Mouse (Mus musculus): ENCODE data around the gene Gpr83.
"Not testable (repeated sequence)": the region's sequence is repeated elsewhere in the genome, so short reads cannot be mapped to it uniquely, and the experiment has no call there.

Gene Gpr83

GRCm38 (mm10) chr9:14870802-14871201 is 10.8 kb downstream of the Gpr83 start:
- no peak for DNase-seq

DNA sequence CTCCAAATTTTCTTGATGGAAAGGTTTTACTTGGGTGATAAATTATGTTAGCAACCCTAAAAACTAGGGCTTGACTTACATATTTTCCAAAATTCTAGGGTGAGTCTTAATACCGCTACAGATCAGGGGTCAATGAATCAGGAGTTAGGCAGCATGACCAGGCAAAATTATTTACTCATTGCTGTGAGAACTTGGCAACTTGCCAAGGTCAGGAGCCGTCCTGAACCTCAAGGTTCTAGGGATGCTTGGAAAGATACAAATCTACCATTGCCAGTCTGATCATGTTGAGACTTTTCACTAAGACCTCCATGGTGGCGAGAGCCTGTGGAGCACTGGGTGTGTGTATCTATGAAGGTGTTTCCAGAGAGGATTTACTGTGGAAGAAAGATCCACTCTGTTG is 11.5 kb downstream of the Gpr83 start:
- DNase-seq = no peak

- no peak for DNase-seq
These were observed 12.3 kb downstream of the Gpr83 start for GRCm38 (mm10) chr9:14872181-14872930.

GRCm38 (mm10) chr9:14875743-14876507 is 15.9 kb downstream of the Gpr83 start:
- DNase-seq = no peak

GRCm38 (mm10) chr9:14876566-14876965 is 16.6 kb downstream of the Gpr83 start:
- not testable (repeated sequence) for DNase-seq

GRCm38 (mm10) chr9:14884641-14885040 is 24.6 kb downstream of the Gpr83 start:
- no peak for DNase-seq

- DNase-seq = no peak
These were observed 25.1 kb downstream of the Gpr83 start for GRCm38 (mm10) chr9:14885151-14885550.

DNA sequence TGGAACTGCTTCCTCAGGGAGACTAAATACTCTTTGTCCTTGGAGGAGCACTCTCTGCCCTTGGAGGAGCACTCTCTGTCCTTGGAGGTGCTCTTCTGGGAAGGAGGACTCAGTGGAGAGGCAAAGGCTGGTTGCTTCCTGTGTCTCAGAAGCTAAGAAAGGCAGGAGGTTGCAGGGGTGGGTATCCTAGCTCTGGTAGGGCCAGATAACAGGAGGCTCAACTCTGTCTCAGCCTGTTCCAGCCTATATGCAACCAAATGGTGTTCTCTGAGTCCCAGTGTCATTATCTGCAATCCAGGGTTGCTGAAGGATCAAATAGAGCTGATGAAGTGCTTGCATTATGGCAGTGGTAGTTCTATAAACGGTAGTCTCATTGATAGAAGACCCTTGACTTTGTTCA is 25.9 kb downstream of the Gpr83 start:
- no peak for DNase-seq

DNA sequence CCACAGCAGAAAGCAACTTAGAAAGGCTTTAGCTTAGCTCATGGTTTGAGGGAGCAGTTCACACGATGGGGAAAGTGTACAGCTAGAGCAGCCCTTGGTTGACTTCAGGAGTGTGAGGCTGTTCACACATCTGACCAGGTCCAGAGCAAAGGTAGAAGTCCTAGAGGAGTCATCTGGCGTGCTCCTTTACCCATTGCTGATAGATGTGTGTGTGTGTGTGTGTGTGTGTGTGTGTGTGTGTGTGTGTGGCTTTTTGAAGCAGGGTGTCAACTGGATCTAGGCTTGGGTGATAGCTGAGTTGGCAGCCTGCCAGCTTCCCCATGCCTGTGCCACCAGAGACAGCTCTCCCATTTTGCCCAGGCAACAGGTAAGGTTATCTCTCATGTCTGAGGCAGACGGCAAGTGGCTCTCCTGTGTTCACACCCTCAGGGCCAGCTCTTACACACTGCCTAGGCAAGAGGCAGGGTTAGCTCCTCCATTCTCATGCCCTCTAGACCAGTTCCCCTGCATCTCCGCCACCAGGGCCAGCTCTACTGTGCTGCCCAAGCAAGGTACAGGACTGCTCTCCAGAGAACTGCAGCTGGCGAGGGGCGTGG is 27.9 kb downstream of the Gpr83 start:
- no peak for DNase-seq

DNA sequence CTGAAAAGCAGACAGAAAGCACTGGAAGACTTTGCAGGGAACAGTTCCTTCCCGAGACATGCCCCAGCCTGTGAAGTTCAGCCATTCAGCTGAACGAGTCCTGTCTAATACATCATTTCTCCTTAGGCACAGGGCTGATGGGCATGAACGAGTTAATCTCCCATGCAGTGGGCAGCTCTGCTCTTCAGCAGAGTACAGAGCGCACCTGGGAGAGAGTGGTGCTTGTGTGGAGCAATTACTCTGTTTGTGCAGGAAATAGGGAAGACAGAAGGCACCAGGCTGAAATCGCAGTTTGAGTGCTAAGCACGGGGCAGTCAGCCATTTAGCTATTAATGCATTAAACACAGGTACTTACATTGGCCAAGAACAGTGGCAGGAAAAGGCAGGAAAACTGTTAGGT is 28.7 kb downstream of the Gpr83 start:
- DNase-seq = no peak

GRCm38 (mm10) chr9:14890699-14891098 is 30.7 kb downstream of the Gpr83 start:
- DNase-seq = no peak

- DNase-seq = no peak
These were observed 31.9 kb downstream of the Gpr83 start for GRCm38 (mm10) chr9:14891891-14892290.

GRCm38 (mm10) chr9:14893388-14893787 is 33.4 kb downstream of the Gpr83 start:
- no peak for DNase-seq

DNA sequence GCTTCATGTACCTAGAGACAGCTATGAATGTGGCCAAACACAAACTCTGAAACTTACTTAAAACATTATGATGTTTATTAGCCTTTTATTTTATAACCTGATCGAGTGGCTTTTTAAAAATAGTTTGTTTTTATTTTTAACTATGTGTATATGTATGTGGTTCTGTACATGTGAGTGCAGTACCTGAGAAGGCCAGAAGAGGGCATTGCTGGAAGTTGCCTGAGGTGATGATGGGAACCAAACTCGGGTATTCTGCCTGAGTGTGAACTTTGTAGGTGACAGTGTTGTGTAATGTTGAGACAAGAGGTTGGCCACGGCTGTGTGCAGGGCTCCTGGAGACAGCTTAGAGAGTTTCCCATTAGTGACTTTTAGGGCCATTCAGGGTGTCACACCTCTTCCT is 34.6 kb downstream of the Gpr83 start:
- no peak for DNase-seq

- peak; percentile 26 for DNase-seq
These were observed 35.3 kb downstream of the Gpr83 start for GRCm38 (mm10) chr9:14895237-14895835.

DNA sequence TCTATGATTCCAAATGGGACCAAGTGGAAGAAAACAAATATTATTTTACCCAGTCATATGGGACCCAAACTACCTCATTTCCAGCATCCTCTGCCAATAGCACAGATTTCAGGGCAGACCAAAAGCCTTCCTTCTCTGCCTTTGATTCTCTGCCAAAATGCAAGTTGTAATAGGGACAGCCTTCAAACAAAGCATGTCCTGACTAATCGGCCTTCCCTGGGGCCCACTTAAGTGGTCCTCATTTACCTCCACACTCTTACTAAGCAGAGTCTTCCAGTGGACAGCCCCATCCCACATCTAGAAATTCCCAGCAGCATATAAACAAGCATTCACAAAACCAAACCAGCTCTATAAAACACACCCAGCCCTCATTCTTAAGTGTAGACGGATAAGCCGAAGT is 37.1 kb downstream of the Gpr83 start:
- DNase-seq = no peak

DNA sequence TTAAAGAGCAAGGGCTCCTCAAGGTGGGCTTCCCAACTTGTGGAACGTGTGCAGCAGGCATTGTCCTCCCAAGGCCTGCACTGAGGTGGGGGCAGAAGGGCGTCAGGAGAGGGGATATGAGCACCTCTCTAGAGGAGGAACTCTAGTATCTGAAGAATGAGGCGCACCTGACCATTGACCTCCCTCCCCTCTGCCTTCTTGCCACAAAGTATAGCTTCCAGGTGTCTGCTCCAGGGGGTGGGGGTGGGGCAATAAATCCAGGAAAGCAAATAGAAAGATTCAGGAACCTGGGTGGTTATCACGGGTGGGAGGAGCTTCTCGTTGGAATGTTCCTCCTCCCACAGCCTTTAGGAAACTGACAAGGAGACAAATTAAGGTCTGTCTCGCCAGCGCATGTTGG is 41.7 kb downstream of the Gpr83 start:
- DNase-seq = no peak

DNA sequence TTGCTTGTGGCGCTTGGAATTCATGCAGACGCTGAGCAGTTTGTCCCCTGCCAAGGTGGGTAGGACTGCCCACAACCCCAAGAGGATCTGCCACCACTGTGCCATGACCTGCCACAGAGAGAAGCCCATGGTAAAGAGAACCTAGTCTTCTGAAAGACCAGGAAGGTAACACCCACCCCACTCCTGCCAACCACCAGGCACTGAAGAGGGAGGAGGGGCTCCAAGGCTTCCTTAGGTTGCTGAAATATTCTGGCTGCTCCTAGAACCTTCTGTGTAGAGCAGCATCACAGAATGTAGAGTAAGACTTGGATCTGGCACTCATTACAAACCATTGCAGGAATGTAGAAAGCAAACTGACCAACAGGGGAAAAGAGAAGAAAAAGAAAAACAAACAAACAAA is 42.4 kb downstream of the Gpr83 start:
- DNase-seq = no peak

DNA sequence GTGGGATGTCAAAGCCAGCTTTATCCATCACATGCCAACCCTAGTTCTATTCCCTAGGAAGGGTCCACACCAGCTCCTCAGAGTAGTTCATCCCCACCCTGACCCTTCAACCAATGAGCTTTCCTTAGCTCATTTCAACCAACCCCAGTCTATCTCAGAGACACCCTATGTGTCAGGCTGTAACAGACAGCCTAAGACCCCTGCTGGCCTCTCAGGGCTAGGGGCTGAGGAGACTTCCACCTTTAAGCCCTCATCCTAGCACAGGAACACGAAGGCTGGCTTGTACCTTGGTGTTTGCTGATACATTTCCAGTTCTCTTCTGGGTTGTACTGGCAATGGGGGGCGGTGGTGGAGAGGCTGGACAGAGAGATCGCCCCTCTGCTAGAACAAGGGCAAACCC is 43.0 kb downstream of the Gpr83 start:
- DNase-seq = no peak

DNA sequence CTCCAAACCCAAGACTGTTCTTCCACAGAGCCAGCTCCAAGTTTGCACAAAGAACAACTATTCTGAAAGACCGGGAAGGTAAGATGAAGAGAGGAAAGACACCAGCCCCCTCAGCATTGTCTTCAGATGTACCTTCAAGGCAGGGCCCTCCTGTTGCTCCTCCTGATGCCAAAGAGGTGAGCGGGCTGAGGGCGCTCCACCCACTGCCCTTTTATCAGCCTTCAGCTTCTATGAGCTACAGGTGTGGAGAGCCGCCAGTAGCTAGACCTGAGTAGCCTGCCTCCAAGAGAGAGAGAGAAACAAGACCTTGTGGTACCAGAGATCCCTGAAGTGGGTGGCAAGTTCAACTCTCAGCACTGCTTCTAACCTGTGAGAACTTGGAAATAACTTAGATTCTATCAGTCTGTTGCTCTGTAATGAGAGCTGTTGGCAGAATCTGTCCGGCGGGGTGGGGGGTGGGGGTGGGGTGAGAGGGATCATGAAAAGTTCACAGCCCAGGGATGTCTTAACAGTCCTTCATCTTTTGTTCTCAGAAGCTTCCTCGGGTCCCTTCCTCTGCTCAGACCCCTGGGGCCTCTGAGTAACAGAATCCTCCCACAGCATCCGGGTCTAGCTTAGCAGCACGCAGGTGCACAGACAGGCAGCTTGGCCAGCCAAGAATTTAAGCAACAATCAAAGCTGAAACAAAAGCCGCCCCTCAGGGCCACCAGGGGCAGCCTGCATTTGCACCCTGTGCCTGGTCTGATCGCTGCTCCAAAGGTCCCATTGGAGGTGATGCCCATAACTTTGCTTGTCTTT is 43.8 kb downstream of the Gpr83 start, which contains the start of gene Izumo1r:
TSS of gene Izumo1r (minus strand) at position 369 of the 798 bp plus-strand sequence.
- no peak for DNase-seq

- DNase-seq = no peak
These were observed 44.9 kb downstream of the Gpr83 start for GRCm38 (mm10) chr9:14904741-14905475.

DNA sequence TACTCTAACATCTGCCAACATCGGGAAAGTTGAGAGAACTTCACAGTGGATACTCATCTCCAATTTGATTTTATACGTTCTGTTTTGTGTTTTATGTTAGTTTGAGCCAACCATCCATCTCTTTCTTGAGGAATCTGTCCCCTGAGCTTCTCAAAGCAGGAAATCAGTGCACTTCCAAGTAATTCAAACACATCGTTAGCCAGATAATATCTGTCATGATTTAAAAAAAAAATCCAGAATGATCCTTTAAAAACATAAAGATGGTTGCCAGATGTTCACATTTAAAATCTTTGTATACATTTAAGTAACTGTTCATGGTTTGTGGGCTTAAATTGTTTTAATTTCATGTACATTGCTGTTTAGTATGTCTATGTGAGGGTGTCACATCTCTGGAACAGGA is 45.9 kb downstream of the Gpr83 start:
- no peak for DNase-seq
